Mouse (Mus musculus): ENCODE results near the gene Prr15l.

The Prr15l gene

DNA sequence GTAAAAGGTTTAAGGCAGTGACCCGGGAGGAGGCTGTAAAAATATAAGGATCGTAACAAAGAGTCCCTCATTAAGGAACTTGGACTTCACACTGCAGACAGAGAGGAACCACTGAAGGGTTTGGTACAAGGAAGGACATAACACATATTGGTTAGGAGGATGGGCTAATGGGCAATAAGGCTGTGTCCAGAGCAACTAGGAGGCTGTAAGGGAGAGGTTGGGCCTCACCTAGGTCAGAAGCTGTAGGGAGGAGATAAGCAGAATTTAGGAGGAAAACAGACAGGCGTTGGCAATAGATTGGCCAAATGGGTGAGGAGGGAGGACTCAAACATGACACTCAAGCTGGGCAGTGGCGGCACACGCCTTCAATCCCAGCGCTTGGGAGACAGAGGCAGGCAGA, 10.5 kb upstream of the Prr15l start:
- DNase-seq (ENCODE audit: extremely low read depth, low read depth, low spot score), result no peak

DNA sequence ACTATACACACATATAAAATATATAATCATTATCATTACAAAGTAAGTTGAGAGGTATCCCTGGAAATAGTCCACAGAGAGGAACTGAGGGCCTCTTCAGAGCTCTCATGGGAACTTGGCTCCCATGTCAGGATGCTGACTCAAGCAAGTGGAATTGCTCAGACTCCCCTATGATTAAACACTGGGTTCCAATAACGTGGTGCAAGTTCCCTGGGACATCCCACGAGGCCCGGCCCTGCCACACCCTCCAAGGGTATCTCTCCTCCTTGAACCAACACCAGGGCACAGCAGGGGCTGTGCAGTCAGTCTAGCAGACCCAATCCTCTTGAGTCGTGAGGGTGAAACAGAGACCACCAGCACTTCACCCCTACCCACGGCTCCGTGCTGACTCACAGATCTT, 8.9 kb upstream of the Prr15l start:
- no peak for DNase-seq (ENCODE audit: extremely low read depth, low read depth, low spot score)

DNA sequence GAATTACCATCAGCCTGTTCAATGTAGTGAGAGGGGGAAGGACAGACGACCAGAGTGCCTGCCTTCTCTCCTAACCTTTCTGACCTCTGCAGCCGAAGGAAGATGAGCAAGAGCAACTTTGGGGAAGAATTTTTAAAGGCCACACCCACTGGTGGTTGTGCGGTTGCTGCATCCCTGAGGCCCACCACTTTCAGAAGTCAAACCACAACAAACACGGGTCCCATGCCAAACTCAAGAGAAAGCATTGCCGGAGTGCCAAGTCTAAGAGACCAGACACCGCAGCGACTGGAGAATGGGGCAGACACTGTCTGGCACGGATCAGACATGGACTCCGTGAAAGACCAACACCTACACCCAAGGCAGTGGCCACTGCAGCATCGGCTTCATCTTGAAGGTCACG, 3.0 kb upstream of the Prr15l start:
- DNase-seq (ENCODE audit: extremely low read depth, low read depth, low spot score), result no peak

DNA sequence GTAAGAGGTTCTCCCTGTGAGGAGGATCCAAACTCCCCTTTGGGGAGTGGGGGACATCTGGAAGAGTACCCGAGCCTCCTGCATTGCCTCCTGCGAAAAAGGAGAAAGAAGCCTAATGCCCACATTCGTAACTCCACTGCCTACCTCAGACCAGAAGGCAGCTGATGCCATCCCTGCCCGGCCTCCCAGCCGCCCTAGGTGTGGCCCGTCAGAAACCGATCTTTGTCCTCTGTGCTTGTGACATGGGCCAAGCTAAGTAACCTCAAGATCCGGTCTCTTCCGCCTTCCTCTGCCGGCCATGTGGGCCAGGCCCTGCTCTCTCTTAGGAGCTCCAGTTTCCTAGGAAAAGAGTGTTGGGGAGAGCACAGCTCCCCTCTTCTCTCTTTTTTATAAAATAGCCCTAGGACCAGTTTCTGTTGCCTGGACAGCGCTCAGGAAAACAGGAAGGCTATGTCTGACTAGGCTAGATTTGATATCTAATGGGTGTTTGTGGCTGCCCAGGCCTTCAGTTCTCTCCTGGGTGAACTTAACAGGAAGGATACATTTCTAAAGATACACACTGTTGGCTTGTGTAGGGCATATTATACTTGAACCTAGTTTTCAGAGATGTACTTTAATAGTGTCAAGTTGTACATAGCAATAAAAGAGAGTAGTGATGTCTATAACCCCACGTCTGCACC, 2.3 kb upstream of the Prr15l start:
- no peak for DNase-seq (ENCODE audit: extremely low read depth, low read depth, low spot score)

DNA sequence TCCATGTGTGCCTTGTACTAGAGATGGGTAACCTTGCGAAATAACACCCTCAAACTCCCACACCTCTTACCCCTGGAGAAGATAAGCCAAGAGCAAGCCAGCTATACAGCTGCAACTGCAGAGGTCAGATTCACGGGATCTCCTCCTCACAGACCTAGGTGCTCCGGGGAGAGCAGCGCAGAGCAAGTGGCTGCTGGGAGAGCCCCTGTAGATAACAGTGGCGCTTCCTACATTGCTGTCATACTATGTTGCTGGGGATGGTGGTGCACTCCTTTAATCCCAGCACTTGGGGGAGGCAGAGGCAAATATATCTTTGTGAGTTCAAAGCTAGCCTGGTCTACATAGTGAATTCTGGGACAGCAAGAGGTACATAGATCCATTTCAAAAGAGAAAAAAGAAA, 1.3 kb upstream of the Prr15l start:
- no peak for DNase-seq (ENCODE audit: extremely low read depth, low read depth, low spot score)

DNA sequence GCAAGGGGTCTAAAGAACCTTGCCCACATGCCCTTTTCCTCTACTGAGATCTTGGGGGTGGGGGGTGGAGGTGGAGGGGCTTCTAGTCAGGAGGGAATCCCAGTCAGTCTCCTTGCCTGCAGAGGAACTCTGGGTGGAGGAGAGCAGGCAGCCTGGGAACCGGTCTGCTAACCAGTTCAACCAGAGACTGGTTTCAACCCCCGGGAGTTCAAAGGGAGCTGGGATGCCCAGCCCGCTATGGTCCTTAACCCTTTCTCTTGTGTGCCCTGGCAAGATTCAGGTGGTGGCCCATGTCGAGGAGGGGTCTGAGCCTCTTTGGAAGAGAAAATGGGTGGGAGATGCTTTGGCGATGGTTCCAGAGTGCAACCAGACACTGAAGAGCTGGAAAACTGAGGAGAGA, 787 bp downstream of the Prr15l start:
- no peak for DNase-seq (ENCODE audit: extremely low read depth, low read depth, low spot score)

DNA sequence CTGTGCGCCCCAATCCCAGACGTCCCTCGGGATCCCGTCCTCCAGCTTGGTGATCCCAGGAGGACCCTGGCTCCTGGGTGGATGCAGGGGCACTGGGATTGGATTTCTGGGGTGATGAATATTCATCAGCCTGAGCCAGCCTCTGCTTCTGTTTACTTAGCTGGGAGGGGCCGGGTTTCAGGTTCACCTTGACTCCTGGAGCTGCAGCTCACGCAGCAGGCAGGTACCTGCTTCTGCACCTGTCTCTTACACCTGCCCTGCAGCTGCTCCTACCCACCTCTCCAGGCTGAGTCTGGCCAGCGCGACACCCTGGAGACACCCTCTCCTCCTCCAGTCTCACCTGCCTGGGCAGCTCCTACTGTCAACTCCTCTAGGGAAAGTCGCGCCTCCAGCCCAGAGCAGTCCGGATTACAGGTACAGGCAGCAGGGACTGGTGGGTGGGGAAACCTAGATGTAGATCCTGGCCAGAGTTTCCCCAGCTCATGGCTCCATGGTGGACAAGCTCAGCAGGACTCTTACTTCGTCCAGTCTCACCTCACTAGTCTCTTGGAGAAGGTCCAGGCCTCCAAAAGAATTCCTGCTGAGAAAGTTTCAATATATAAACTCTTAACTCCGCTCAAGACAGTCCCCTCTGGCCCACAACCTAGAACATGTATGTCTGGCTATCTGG, 1.3 kb downstream of the Prr15l start:
- no peak for DNase-seq (ENCODE audit: extremely low read depth, low read depth, low spot score)

DNA sequence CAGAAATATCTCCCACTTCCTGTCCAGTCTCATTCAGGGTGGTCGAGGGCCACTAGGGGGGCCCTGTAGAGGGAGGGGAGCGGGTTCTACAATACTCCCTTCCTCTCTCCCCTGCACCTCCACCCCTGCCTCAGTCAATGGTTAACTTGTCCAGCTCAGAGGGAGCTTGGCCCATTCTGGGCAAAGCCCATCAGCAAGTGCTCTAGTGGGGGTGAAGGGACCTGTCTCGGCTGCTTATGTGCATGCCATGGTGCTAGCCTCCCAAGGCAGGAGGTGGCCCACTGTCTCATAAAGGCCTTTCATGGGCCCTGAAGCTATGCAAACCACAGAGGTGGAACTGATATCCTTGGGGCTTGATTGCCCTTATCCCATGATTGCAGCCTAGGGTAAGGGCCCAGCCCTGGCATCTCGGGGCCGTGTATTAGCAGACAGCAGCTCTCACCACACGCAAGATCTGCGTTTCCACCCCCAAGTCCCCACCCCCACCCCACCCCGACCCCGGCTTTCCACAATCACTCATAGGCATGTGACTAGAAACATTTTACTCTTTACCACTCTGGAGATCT, 1.9 kb downstream of the Prr15l start:
- DNase-seq (ENCODE audit: extremely low read depth, low read depth, low spot score), result no peak

DNA sequence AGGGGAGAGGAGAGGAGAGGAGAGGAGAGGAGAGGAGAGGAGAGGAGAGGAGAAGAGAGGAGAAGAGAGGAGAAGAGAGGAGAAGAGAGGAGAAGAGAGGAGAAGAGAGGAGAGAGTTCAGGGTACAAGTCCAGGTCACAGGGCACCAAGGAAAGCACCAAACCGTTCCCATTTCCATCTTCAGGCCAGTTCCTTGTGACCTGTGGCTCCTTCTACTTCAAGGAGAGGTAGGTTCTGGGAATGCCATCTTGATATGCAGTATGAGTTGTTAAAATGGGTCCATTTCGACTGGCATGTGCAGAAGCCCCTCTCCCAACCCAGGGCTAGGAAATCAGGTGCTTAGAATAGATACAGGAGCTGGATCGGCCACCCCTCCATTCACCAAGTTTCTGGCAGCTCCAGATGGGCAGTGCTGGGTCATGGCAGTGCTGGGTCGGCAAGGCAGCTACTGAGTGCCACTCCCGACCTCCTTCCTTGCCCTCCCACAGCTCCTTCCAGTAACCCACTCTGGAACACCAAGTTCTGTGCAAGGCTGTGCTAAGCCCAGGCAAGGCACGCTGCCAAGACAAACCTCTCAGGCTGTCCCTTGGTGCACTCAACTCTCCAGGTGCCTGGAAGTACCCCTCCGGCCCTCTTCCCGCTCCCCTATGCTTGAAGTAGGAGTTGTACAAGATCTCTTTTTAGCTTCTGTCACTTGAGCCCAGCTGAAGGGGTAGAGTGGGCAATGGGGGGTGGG, 3.6 kb downstream of the Prr15l start:
- no peak for DNase-seq (ENCODE audit: extremely low read depth, low read depth, low spot score)

DNA sequence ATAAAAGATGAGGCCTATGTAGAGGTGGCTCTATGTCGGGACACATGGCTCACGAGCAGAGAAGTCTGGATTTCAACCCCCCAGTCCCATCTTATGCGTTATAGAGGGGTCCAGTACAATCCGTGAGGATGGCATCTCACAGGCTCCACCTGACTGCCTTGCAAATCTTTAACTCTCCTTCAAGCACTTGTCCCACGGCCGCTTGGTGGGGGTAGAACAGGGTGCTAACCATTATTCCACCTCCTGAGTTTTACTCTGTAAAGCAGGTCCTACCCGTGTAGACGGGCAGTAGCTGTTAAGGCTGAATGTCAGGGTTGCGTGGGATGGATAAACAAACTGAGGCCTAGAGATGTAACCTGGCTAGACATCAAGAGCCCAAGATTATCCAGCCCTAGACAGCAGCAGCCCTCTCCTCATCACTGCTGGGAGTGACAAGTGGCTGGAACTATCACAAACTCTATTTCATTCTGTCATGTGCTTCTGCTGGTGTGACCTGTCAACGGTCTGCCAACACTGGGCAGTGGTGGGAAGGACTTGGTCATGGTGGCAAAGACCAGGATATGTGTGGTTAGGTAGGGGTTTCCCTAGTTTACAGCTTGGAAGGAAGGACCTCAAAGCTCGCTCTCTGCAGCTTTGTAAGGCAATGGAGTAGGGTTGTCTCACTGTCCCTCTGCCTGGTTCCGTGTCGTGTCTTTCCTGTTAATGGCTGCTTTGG, 5.8 kb downstream of the Prr15l start:
- no peak for DNase-seq (ENCODE audit: extremely low read depth, low read depth, low spot score)

DNA sequence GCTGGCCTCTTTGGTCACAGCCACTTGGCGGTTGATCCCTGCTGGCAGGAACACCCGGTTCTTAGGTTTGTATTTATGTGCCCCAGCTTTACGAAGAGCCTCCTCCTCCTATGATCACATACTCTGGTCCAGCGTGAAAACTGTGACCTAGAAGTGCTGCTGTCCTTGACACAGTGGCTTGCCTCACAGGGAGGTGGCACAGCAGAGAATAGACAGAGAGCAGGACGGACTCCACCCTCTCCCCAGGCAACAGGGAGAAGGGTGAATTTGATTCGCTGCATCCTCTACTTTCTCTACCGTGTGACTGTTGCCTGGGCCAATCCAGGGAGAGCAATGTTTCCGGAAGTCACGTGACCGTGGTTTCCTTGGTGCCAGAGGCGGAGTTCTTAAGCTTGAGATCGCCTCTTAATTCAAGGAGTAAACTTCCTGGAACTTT, 7.0 kb downstream of the Prr15l start:
- DNase-seq (ENCODE audit: extremely low read depth, low read depth, low spot score), result no peak

DNA sequence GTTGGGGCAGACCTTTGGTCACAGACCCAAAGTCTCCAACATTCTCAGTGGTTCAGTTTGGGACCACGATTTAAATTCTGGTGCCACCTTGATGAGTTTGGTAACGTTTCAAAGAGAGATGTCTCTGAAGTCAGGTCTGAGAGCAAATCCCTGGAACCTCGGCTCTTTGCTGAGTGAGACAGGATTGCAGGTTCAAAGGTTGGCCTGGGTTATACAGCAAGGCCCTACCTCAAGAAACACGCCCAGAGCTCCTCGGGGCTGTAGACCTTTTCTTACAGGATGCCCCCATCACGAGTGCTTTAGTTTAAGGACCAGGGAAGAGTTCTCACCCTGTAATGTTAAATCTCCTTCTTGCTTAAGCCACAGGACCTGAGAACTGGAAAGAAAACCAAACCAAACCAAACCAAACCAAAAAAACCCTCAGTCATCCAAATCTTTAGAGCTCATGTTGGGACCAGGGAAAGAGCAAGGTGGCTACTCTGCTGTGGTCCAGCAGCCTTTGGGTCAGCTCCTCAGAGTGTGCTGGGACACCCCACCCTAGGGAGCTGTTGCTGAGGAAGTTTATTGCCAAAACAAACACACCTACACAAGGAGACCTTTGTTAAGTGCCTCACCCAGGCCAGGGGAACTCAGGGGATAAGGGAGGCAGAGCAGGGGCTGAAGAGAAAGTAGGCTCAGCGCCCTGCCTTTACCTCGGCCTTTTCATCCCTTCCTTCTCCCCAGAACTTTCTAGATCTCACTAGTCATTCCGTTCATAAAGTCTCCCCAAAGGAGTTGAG, 8.2 kb downstream of the Prr15l start:
- DNase-seq (ENCODE audit: extremely low read depth, low read depth, low spot score), result no peak

DNA sequence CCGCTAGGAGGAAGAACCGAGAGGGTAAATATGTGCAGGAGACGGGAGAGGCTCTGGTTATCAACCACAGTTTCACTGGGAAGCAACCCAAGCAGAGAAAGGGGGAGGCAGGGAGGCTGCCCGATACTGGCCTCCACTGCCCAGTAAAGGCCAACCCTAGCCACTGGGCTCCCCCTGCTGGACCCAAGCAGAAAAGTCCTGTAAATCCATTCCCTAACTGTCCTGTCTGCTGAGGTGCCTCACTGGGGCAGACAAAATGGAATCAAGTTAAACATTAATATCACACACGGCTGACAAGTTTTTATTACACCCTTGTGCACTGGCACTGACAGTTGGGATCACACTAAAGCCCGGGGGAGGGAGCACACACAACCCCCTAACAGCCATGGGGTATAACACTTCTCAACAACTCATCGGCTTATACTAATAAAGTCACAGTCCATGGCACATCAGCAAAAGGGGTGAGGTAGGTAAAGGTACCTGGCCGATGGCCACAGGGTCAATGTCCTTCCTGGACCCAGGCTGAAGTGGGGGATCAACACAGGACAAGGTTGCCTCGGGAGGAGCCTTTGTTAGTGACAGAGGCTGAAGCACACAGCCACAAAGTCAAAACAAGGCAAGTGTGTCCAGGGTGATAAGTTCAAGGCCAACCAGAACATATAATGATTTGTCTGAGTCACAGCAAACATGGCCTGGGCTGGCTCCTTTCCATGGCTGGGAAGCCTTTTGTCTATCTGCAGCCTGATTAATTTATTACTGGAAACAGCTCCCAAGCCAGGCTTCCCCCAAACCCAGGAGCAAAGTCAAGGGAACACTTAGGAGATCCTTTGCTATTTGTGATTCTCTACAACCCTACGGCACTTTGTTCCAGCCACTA, 9.9 kb downstream of the Prr15l start:
- DNase-seq (ENCODE audit: extremely low read depth, low read depth, low spot score), result no peak

DNA sequence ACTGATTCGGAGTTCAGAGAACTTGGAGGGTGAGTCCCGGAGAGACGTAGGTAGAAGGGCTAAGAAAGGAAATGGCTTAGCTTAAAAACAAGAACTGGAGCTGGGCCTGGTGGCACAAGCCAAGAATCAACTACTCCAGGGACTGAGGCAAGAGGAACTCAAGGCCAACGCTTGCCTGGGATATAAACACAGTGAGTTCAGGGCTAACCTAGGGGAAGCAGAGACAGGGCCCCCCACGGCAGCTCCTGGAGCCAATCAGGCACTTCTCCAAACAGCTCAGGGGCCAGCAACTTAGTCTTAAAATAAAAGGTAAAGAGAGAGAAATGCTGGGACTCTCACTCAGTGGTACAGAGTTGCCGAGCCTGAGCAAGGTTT, 10.5 kb downstream of the Prr15l start:
- DNase-seq (ENCODE audit: extremely low read depth, low read depth, low spot score), result no peak

DNA sequence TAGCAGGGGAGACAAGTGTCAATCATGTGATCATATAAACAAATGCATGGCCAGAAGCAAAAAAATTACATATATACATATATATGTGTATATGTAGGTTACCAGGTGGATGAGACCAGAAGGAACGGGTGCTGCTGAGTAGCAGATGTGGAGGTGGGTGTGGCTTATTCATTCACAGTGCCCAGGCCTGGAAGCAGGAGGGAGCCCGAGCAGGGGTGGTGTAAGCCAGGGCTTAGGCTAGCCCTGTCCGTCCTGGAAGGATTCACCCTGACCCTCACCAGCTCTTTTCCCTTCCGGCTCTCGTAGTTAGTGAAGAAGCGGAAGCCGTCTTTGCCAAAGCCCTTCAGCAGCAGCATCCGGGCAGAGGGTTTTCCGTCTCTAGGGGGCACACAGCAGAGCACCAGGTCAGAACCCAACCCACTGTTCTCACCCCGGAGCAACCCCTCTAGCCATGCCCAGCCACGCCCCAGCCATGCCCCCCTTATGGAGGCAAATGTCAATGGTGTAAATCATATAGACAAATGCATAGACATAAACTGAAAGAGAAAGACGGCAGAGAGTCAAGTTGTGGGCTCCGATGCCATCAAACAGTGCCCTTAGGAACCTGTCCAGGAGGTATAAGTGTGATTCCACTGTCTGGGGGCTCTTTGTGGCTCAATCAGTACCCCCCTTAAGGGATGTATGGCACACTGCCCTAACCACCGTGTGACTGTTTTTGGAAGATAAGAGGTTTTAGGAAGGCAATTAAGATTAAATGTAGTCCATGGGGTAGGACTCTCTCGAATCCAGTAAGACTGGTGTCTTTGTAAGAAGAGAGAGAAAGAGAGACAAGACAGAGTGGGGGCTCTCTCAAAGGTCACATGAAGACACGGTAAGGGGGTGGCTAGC, 12.9 kb downstream of the Prr15l start:
- DNase-seq (ENCODE audit: extremely low read depth, low read depth, low spot score), result no peak

DNA sequence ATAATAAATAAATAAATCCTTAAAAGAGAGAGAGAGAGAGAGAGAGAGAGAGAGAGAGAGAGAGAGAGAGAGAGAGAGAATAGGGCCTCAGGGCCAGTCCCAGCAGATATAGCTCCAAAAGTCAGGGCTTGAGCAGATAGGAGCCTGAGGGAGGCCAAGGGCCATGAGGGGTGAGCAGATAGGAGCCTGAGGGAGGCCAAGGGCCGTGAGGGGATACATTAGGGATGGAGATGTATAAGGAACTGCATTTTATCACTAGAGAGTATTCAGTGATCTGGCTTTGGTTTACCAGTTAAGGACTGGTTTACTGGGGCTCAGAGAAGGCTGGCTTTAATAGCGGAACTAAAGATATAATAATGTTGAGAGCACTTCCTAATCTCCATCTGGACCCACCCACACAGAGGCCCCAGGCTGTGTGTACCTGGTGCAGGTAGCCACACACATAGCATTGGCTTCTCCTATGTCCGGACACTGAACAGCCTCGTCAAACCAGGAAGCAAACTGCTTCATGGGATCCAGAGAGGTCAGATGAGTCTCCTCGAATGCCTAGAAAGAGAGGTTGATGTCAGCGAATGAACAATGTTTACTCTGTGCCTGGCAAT, 14.2 kb downstream of the Prr15l start:
- DNase-seq (ENCODE audit: extremely low read depth, low read depth, low spot score), result no peak

DNA sequence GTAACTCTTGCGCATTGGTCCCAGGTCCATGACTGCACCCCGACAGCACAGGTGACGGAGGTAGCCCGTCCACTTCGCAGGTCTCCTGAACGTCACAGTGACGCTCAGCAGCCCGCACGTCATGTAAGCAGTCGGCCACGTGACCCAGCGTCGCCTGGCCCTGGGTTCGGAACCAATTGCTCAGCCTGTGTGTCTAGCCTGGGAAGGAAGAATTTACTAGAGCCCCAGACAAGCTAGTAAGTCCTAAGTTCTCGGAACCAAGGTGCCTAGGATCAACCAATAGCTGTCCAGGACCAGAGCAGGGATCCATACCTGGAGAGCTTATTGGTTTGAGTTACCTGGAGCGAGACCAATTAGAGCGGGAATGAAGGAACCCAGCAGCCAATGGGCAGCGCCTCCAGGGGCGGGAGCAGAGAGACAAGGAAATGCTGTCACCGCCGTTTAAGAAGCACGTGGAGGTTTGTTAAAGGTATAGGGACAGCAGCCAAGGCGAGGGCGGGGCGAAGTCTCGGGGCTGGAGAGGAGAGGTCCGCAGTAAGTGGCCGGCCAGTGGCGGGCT, 15.9 kb downstream of the Prr15l start, which contains the start of gene Pnpo:
Gene Pnpo (minus strand): TSS at position 241 of the 559 bp plus-strand sequence.
- peak; percentile 95 for DNase-seq (ENCODE audit: extremely low read depth, low read depth, low spot score)

All from fat pad, adult 2 months (tissue).